Mouse (Mus musculus) limb, embryonic 13.5 days (tissue): ENCODE measurements at regions not wholly inside any gene's neighbourhood (a gene's known extent, or its start where the extent isn't known, plus 50 kb on each side); places are given as distances from the start of the nearest gene placed in this dataset.

Source experiments
- ATAC-seq: fragments of 200-750 bp; cut with Nextera tagmentation; 2 replicates; pipeline ENCODE4 v1.8.0; 2017; ENCODE audit warnings: low read depth, moderate number of reproducible peaks, moderate TSS enrichment; ENCODE audit not compliant: low FRiP score
- H3K27ac ChIP-seq: fragments of 300-500 bp; sonication (generic); 2 replicates; pipeline ENCODE4 v1.5.1; 2015; ENCODE audit warnings: inconsistent platforms, mild to moderate bottlenecking, moderate library complexity
- H3K27me3 ChIP-seq: fragments of 300-500 bp; sonication (generic); 2 replicates; pipeline ENCODE4 v1.6.1; 2015; ENCODE audit warnings: mild to moderate bottlenecking, inconsistent platforms
- H3K36me3 ChIP-seq: fragments of 300-500 bp; sonication (generic); 2 replicates; pipeline ENCODE4 v1.6.1; 2015; ENCODE audit warnings: inconsistent platforms, mild to moderate bottlenecking, moderate library complexity
- H3K4me1 ChIP-seq: fragments of 300-500 bp; sonication (generic); 2 replicates; pipeline ENCODE4 v1.6.1; 2015; ENCODE audit warnings: inconsistent platforms
- H3K4me2 ChIP-seq: fragments of 300-500 bp; sonication (generic); replicated peaks from 2 replicates; pipeline ENCODE4 v1.6.1; 2015; ENCODE audit warnings: inconsistent platforms, mild to moderate bottlenecking, moderate library complexity
- H3K4me3 ChIP-seq: fragments of 300-500 bp; sonication (generic); 2 replicates; pipeline ENCODE4 v1.5.1; 2015; ENCODE audit warnings: moderate library complexity, mild to moderate bottlenecking, inconsistent platforms
- H3K9ac ChIP-seq: fragments of 300-500 bp; sonication (generic); 2 replicates; pipeline ENCODE4 v1.6.1; 2015; ENCODE audit warnings: mild to moderate bottlenecking, inconsistent platforms
- H3K9me3 ChIP-seq: fragments of 300-500 bp; sonication (generic); 2 replicates; pipeline ENCODE4 v1.6.1; 2016; ENCODE audit warnings: inconsistent platforms
- WGBS: fragments of 180-500 bp; shearing (Covaris S2); methylation state at CpG from one replicate; pipeline ENCODE4 v1.1.7; 2015; 5-methylcytosine and 5-hydroxymethylcytosine counted together

DNA sequence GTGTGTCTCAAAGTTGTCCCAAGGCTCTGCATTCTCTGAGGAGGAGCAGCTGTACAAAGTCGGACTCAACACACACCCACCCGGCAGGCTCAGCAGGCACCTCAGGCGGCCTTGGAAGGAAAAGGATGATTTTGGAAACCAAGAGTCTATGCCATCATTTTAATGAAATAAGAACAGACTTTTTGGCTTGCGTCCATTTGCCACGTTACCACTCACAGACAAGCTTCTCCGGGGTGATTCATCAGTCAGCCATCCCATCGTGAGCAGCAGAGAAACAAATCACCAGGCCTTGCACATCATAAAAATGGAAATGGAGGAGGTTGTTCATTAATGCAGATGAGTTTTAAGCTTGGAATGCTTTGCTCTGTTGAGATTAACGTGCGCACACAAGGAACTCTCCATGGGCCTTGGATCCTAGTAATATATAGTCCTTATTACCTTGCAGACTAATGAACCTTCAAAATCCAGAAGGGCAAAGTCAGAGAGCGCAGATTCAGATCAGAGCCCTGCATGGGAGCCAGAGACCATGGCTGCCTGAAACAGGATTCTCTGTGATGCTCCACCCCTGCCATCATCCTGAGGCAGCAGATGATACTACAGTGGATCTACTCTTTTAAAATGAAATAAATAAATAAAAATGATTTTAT lies 198.5 kb downstream of the Actr3 start:
- H3K9me3 ChIP-seq = peaks cover 6% of the 10 kb centered on the region; the same call in 1 of the 2 replicates
- H3K9ac ChIP-seq = no peak overlapping the region
- no peaks in the 10 kb centered on the region for H3K36me3 ChIP-seq
- H3K27me3 ChIP-seq = no peaks in the 10 kb centered on the region
- no peak overlapping the region for H3K4me3 ChIP-seq
- no peak overlapping the region for H3K27ac ChIP-seq
- no peaks in the 10 kb centered on the region for H3K4me1 ChIP-seq
- no peak for ATAC-seq
- 79% methylated on average over 10 of the region's 10 CpGs for WGBS
- no peak overlapping the region for H3K4me2 ChIP-seq

DNA sequence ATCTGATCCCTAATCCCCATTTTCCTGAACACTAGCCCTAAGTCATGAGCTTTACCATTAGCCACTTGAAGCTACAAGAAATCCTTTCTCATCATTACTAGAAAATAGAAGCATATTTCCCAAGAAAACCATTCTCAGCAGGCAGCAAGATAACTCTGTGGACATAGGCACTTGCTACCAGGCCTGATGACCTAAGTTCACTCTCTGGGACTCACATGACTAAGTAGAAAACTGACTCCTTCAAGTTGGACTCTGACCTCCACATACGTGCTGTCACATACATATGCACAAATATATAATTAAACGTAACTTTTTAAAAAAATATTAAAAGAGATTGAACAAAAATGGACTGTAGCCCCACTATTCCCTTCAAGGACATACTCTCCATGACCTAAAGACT lies 200.8 kb downstream of the Actr3 start:
- Histone ChIP-seq H3K4me1 (no peaks in the 10 kb centered on the region), H3K27ac (no peak overlapping the region), H3K27me3 (no peaks in the 10 kb centered on the region), H3K9me3 (peaks cover 6% of the 10 kb centered on the region), H3K9ac (no peak overlapping the region), H3K4me3 (no peak overlapping the region), H3K4me2 (no peak overlapping the region), H3K36me3 (no peaks in the 10 kb centered on the region)
- no peak for ATAC-seq
- 79% methylated on average over 2 of the region's 2 CpGs for WGBS

GRCm38 (mm10) chr1:125223370-125223769 lies 212.2 kb downstream of the Actr3 start:
- Histone ChIP-seq H3K36me3 (no peaks in the 10 kb centered on the region), H3K4me1 (no peaks in the 10 kb centered on the region), H3K27ac (no peak overlapping the region), H3K9me3 (no peaks in the 10 kb centered on the region), H3K4me3 (no peak overlapping the region), H3K4me2 (no peak overlapping the region), H3K9ac (no peak overlapping the region), H3K27me3 (no peaks in the 10 kb centered on the region)
- peak; percentile 28; the same call in 1 of the 2 replicates for ATAC-seq
- WGBS = 58% methylated on average over 10 of the region's 10 CpGs

DNA sequence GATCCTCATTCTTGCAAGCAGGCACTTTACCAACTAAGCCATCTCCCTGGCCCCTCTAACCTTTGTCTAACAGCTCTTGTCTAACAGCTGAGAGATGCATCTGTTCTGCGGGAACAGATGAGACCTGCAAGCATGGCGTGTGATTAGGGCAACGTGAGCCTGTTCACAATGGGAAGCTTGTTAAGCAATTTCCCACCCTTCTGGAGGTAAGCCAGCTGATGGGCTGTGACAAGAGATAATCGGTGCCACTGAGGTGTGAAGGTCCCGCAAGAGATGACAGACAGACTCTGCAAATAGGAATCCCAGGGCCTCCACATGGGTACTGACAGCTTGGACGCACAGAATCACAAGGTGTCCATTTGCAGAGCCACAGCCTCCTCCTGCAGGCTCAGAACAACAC lies 219.3 kb downstream of the Actr3 start:
- no peak for ATAC-seq
- Histone ChIP-seq H3K9ac (no peak overlapping the region), H3K4me3 (no peak overlapping the region), H3K4me2 (no peak overlapping the region), H3K27ac (no peak overlapping the region), H3K27me3 (no peaks in the 10 kb centered on the region), H3K36me3 (no peaks in the 10 kb centered on the region), H3K4me1 (no peaks in the 10 kb centered on the region), H3K9me3 (0 out of 2 replicates have a peak, but pooled peaks cover 8% of the 10 kb centered on the region)
- 86% methylated on average over 6 of the region's 6 CpGs for WGBS

GRCm38 (mm10) chr1:125187091-125187490 lies 248.4 kb downstream of the Actr3 start:
- H3K9ac ChIP-seq = no peak overlapping the region
- no peaks in the 10 kb centered on the region for H3K27me3 ChIP-seq
- H3K36me3 ChIP-seq = no peaks in the 10 kb centered on the region
- H3K27ac ChIP-seq = no peak overlapping the region
- WGBS = 92% methylated on average over 1 of the region's 1 CpGs
- ATAC-seq = no peak
- no peaks in the 10 kb centered on the region for H3K9me3 ChIP-seq
- no peak overlapping the region for H3K4me2 ChIP-seq
- no peak overlapping the region for H3K4me3 ChIP-seq
- H3K4me1 ChIP-seq = no peaks in the 10 kb centered on the region

- Histone ChIP-seq H3K36me3 (no peaks in the 10 kb centered on the region), H3K9me3 (no peaks in the 10 kb centered on the region; the same call in 1 of the 2 replicates), H3K4me3 (no peak overlapping the region), H3K9ac (no peak overlapping the region), H3K27ac (no peak overlapping the region), H3K4me2 (no peak overlapping the region), H3K27me3 (no peaks in the 10 kb centered on the region), H3K4me1 (no peaks in the 10 kb centered on the region)
- 91% methylated on average over 15 of the region's 15 CpGs for WGBS
- ATAC-seq = no peak
These were observed 259.2 kb downstream of the Actr3 start for GRCm38 (mm10) chr1:125176124-125176937.

DNA sequence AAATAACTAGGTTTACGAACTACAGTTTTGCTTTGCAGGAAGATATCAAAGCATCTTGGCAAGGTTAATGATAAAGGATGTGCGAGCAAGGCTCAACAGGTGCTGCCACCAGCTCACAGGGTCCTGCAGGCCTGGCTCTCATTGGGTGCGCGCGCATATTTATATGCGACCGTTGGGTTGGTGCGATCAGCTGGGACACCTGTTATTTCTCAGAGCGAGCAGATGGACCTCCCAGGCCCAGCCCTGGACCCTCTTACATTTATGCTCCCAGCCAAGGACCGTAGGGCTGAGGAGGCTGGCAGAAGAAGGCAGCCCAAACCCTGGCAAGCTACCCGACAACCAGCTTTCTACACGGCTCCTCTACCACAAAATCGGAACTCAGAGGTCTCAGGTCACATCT lies 260.8 kb downstream of the Actr3 start:
- H3K4me1 ChIP-seq = no peaks in the 10 kb centered on the region
- WGBS = 88% methylated on average over 13 of the region's 13 CpGs
- H3K27me3 ChIP-seq = no peaks in the 10 kb centered on the region
- H3K36me3 ChIP-seq = no peaks in the 10 kb centered on the region
- H3K4me3 ChIP-seq = no peak overlapping the region
- no peak overlapping the region for H3K27ac ChIP-seq
- no peak for ATAC-seq
- H3K9ac ChIP-seq = no peak overlapping the region
- no peaks in the 10 kb centered on the region; the same call in 1 of the 2 replicates for H3K9me3 ChIP-seq
- no peak overlapping the region for H3K4me2 ChIP-seq

- Histone ChIP-seq H3K27me3 (no peaks in the 10 kb centered on the region), H3K36me3 (no peaks in the 10 kb centered on the region)
These were observed 263.1 kb downstream of the Actr3 start for GRCm38 (mm10) chr1:125172474-125172873.

GRCm38 (mm10) chr1:125165226-125165625 lies 270.3 kb downstream of the Actr3 start:
- no peak overlapping the region for H3K4me3 ChIP-seq
- H3K36me3 ChIP-seq = no peaks in the 10 kb centered on the region
- H3K9ac ChIP-seq = no peak overlapping the region
- H3K27me3 ChIP-seq = no peaks in the 10 kb centered on the region
- no peaks in the 10 kb centered on the region for H3K9me3 ChIP-seq
- ATAC-seq = no peak
- H3K27ac ChIP-seq = no peak overlapping the region
- no peaks in the 10 kb centered on the region for H3K4me1 ChIP-seq
- H3K4me2 ChIP-seq = no peak overlapping the region
- WGBS = 80% methylated on average over 1 of the region's 1 CpGs

More at GRCm38 (mm10) chr1:125172474-125172873, 263.1 kb downstream of the Actr3 start:
- no peak overlapping the region for H3K4me3 ChIP-seq
- WGBS = 83% methylated on average over 1 of the region's 1 CpGs
- no peak overlapping the region for H3K27ac ChIP-seq
- no peaks in the 10 kb centered on the region; the same call in 1 of the 2 replicates for H3K9me3 ChIP-seq
- no peak for ATAC-seq
- no peak overlapping the region for H3K9ac ChIP-seq
- no peak overlapping the region for H3K4me2 ChIP-seq
- H3K4me1 ChIP-seq = no peaks in the 10 kb centered on the region

- Histone ChIP-seq H3K27ac (no peak overlapping the region), H3K36me3 (no peaks in the 10 kb centered on the region), H3K27me3 (no peaks in the 10 kb centered on the region), H3K4me1 (no peaks in the 10 kb centered on the region), H3K4me3 (no peak overlapping the region), H3K9ac (no peak overlapping the region), H3K4me2 (no peak overlapping the region), H3K9me3 (no peaks in the 10 kb centered on the region)
- 36% methylated on average over 4 of the region's 4 CpGs for WGBS
- ATAC-seq = no peak
These were observed 277.0 kb downstream of the Actr3 start for GRCm38 (mm10) chr1:125158481-125158880.

DNA sequence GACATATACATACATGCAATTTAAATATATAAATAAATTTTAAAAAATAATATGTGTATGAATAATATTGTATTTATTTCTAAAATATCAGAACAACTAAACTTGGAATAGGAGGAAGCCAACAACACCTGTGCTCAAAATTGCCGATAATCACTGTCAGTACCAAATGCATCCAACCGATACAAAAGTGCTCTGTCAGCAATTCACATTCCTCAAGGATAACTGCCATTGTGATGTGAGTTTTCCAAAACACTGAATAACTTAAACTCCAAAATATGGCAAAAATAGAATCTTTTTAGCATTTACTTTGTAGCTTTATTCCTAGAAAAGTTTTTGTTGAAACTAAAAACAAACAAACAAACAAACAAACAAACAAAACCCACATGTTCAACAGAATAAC lies 279.4 kb downstream of the Actr3 start:
- no peak overlapping the region for H3K27ac ChIP-seq
- ATAC-seq = no peak
- no peak overlapping the region for H3K4me3 ChIP-seq
- no peaks in the 10 kb centered on the region for H3K4me1 ChIP-seq
- H3K4me2 ChIP-seq = no peak overlapping the region
- H3K9me3 ChIP-seq = no peaks in the 10 kb centered on the region
- WGBS = 93% methylated on average over 2 of the region's 2 CpGs
- H3K27me3 ChIP-seq = no peaks in the 10 kb centered on the region
- H3K9ac ChIP-seq = no peak overlapping the region
- H3K36me3 ChIP-seq = no peaks in the 10 kb centered on the region

DNA sequence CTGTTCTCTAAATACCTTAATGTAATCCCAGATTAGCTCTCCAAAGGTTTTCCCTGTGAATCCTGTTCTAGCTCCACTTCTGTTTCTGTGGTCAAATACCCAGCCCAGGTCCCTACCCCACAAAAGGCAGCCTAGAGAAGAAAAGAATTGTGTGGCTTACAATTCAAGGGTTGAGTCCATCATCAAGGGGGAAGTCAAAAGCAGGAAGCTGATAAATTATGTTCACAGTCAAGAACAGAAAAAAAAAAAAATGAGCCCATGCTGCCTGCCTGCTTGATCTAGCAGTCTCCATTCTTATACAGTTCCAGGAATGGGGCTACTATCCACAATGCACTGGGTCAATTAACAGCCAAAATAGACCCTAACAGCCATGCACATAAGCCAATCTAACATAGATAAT lies 285.7 kb downstream of the Actr3 start:
- no peak overlapping the region for H3K4me2 ChIP-seq
- H3K4me3 ChIP-seq = no peak overlapping the region
- ATAC-seq = no peak
- no peaks in the 10 kb centered on the region for H3K27me3 ChIP-seq
- no peak overlapping the region for H3K9ac ChIP-seq
- H3K4me1 ChIP-seq = no peaks in the 10 kb centered on the region
- H3K36me3 ChIP-seq = no peaks in the 10 kb centered on the region
- no peaks in the 10 kb centered on the region for H3K9me3 ChIP-seq
- H3K27ac ChIP-seq = no peak overlapping the region
